Mouse (Mus musculus): ENCODE data around the gene Creb3l2.
A peak's percentile ranks its signal among the peaks of the same experiment; 100 is the strongest.

Gene Creb3l2

DNA sequence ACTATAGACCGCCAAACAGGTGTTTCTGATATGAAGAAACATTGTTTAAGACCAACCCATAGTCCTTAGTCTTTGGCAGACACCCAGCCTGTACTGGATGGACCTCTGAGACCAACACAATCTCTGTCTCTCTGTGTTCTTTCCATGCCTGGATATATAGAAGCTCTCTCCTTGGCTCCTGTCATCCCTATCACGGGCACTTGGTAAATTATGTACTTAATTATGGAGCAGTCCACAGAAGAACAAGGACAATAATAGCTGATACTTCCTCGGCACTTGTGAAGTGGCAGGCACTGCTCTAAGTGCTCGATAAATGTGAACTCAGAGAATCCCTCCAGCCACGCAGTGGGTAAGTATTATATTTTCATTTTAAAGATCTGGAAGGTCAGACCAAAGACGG lies 72.2 kb downstream of the Creb3l2 start:
- DNase-seq, result no peak

DNA sequence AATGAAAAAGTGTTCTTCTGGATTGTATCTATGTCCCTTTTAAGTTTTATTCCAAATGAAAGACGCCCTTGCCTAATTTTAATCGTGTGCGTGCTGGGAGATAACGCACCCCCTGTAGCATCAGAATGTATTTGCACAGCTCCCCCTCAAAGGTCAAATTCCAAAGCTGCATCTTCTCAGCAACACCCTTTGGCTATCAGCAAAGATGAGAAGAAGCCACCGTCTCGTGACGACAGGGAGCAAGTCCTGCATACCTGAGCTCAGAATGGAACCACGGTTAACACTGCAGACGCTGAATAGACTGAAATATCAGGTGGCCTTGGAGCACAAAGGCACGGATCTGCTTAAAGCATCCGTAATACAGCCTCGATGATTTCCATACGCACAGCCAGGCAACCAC lies 73.7 kb downstream of the Creb3l2 start:
- no peak for DNase-seq

DNA sequence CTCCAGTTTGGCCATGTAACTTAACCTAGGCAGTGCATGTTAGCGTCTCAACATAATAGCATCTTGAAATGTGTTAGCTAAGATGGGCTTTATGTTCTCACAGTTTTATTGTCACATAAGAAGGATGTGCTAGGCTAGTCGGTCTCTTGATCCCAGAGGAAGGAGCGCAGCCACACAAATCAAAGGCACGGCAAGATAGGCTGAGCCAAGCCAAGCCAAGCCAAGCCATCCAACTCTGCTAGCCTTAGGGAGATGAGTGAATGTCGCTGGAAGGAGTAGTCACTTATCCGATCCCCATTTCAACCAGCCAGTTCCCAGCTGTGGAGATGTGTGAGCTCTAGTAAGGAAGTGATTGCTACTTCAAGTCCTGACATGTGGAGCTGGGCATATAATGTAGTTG lies 75.0 kb downstream of the Creb3l2 start:
- DNase-seq, result no peak

DNA sequence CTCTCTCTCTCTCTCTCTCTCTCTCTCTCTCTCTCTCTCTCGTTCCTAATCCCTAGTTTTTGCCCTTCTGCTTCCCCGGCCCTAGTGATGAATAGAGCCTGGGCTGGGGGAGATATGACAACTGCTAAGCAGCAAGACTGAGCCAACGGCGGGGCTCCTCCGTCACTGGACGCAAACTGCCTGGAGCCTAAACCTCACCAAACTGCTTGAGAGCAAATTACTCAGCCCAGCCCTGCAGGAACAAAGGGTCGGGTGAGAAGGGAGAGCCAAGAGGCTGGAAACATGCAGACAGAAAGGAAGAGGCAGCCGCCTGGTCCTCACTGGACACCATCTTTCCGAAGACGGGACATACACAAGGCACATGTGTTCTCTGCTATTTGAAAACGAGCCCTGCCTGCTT lies 76.8 kb downstream of the Creb3l2 start:
- no peak for DNase-seq

DNA sequence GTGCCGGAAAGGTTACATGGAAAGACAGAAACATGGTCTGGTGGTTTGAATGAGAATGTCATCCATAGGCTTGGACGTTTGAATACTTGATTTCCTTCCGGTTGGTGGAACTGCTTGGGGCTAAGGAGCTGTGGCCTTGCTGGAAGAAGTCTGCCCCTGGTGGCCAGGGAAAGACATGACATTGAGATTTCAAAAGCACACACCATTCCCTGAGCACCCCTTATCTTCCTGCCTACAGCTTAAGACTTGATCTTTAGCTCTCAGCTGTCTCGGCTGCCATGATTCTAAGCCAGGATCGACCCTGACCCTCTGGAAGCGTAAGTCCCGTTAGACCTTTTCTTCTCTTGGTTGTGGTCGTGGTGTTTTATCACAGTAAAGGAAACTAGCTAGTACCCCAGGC lies 77.6 kb downstream of the Creb3l2 start:
- DNase-seq, result no peak

- no peak for DNase-seq
These were observed 81.0 kb downstream of the Creb3l2 start for GRCm38 (mm10) chr6:37360813-37361385.

DNA sequence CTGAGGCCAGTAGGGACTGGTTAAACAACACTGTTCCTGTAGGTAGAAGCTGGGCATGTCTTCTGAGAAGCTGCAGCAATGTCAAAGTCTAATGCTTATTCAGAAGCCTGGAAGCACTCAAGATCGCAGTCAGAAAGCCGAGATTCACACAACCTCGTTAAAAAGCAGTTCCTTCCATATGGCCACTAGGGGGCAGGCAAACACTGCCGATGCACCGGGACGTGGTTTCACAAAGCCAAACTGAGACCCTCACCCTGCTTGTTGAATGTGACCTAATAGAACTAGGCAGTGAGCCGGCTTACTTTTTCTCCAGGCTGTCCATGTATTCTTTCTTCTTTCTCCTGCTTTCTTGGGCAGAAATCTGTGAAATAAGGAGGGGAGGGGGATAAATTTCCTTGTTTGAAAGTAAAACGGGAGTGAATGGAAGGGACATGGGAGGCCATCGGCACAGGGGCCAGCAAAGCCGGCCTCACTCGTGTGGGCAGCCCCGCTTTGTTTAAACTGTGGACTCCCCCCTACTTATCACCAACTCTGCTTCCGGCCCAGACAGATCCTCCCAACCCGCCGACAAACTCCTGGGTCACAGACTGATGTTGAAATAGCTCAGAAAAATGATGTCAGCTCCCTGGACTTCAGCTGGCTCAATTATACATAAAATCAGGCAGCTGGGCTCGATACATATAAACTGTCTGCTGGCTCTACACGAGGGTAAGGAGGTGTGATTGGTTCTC lies 87.3 kb downstream of the Creb3l2 start:
- DNase-seq, result peak; percentile 81 to 88

GRCm38 (mm10) chr6:37353616-37354015 lies 88.3 kb downstream of the Creb3l2 start:
- DNase-seq, result no peak

DNA sequence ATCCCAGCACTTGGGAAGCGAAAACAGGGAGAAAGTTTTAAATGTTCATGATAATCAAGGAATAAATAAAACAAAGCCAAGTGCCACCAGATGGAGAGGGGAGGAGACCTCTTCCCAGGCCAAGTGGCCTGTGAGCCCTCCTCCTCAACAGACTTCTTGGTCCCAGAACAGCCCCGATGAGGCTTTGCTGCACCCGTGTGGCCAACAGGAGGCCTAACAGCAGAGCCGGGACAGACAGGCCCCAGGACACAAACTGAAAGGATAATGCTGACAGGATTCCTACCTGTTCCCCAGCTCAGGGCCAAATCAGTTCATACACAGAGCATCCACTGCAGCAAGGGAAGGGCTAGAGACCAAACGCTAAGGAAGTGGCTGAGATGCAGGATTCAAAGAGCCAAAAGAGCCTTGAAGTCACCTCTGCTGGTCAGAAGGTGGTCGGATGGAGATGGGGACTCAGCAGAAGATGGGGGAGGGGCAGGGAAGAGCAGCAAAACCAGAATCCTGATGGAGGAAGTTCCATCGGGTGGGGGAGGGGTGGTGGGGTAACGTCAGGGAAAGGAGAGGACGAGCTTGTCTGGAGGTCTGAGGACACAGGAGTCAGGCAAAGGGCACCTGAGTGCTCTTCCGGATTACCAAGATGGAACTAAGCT lies 90.1 kb downstream of the Creb3l2 start:
- DNase-seq, result peak; percentile 74 to 80

DNA sequence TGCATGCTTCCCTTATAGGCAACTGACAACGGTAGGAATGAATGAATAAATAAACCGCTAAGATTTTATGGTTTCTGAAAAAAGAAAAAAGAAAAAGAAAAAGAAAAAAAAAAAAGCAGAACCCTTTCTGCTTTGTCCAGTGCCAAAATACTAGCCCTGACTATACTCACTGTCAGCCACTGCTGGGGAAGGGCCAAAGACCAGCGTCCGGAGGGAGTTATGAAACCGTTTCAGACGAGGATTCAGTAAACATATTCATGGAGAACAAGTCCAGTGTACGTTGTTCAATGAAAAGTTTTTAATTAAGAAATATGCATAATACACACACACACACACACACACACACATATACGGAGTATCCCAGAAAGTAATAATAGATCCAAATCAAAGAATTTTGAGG lies 91.6 kb downstream of the Creb3l2 start:
- DNase-seq, result peak in 1 of 2 experiments; percentile 40

- DNase-seq, result no peak
These were observed 94.3 kb downstream of the Creb3l2 start for GRCm38 (mm10) chr6:37347606-37348005.

DNA sequence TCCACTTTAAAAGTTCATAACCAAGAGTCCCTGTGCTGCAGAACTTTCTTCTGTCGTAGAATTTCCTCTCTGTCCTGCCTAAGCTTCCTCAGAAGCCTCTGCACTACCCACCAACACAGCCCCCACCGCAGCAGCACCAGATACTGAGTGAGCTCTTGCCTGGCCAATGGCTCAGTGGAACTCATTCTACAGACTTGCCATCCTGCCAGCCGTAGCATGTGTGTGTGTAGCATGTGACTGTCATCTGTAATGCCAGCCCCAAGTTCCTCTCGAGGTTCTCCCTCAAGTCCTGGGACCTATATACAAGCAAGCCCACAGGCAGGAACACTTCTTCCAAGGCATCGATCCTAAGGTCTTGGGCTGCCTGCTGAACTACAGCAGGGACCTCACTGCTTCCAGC lies 103.9 kb downstream of the Creb3l2 start:
- no peak for DNase-seq

DNA sequence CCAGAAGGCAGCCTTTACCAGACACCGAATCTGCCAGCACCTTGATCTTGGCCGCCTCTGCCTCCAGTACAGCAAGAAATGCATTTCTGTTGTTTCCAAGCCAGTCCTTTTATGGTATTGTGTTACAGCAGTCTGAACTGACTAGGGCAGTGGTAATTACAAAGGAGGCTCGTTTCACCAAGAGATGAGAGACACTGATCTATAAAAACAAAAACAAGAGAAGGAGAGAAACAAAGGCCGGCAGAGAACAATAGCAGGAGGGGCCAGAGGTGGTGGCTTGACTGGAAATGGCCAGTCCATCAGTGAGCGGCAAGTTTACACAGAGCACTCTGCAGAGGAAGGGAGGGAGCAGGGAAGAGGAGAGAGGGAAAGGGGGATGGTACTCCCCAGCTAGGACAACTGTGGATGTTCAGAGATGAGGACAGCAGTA lies 105.1 kb downstream of the Creb3l2 start:
- DNase-seq, result no peak

GRCm38 (mm10) chr6:37336381-37336780 lies 105.6 kb downstream of the Creb3l2 start:
- no peak for DNase-seq

- DNase-seq, result peak; percentile 58 to 67
These were observed 109.1 kb downstream of the Creb3l2 start for GRCm38 (mm10) chr6:37332846-37333245.

- DNase-seq, result peak in 1 of 2 experiments; percentile 35
These were observed 111.8 kb downstream of the Creb3l2 start for GRCm38 (mm10) chr6:37329901-37330864.

- DNase-seq, result no peak
These were observed 112.6 kb downstream of the Creb3l2 start for GRCm38 (mm10) chr6:37329376-37329775.

GRCm38 (mm10) chr6:37328671-37329070 lies 113.3 kb downstream of the Creb3l2 start:
- DNase-seq, result no peak

DNA sequence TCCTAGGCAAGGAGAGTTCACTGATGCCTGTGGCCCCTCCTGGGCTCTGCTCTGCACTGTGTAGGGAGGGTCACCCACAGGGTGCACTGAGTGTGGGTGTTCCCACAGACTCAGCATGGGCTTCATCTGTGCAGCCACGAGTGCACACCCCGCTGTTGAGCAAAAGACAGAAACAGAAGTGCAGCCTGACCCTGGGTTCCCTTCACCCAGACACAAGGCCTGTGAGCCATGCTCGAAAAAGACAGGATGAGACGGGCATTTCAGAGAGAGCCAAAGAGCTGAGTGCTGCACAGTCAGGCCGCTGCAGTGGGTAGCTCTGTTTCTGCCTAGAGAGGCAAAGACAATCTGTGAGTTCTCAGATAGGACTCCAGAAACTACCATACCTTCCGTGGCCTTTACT lies 114.4 kb downstream of the Creb3l2 start:
- no peak for DNase-seq

GRCm38 (mm10) chr6:37326603-37326955 lies 115.4 kb downstream of the Creb3l2 start:
- peak; percentile 44 to 64 for DNase-seq

DNA sequence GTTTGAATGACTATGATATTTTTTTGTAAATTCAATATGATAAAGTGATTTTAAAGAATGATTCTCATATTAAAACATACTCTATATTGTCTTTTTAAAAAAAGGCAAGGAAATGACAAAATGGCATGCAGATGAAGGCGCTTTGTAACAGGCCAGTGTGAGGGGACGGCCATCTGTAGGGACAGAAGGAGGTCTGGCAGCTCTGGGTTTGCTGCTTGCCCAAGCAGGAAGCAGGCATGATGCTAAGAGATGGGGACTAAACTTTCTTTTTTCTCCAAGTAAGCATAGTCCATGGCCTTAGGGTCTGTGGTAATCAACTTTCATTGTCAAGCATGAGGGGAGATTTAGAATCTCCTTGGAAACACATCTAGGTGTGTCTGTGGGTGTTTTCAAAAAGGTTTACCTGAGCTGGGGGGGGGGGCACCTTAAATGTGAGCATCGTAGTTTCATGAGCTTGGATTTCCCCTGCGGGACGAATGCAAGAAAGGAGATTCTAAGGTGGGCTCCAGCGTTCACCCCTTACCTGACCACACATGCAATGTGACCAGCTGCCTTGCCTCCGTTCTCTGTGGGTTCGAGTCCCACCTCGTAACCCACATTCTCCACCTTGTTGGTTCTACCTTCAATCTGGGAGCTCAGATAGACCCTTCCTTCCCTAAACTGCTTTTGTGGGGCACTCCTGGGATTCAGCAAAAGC lies 115.9 kb downstream of the Creb3l2 start:
- DNase-seq, result no peak

GRCm38 (mm10) chr6:37325076-37325475 lies 116.9 kb downstream of the Creb3l2 start:
- no peak for DNase-seq

Measured in kidney, postnatal 4 days (tissue).